Mouse (Mus musculus): Measurements from ENCODE around the gene Adcy1. TPM values are rescaled to one million over a fixed set of nuclear protein-coding genes. Genes with fewer than 3 reads are reported as not detected.

The Adcy1 gene
- polyA plus RNA-seq, 1 experiment from 2014 or later, result 11.1 TPM

DNA sequence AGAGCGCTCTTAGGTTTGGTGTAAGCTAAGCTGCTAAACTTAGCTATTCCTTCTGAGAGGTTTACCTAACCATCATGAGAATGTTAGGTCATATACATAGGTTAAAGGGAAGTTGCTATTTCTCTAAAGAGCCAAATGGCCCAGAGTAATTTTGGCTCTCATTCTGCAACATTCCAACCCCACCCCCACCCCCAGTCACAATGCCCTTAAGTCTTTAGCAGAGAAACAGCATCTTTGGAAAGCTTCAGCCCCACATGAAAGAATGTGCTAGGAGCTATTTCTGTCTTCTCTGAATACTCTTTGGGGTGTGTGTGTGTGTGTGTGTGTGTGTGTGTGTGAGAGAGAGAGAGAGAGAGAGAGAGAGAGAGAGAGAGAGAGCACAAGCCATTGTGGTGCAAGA, 20.6 kb downstream of the Adcy1 start:
- H3K27me3 ChIP-seq (replicated peaks; ENCODE audit: control insufficient read depth, insufficient read depth, low read length), result no peaks in the 10 kb centered on the region
- no peak overlapping the region for H3K9ac ChIP-seq (replicated peaks; ENCODE audit: low read depth, low read length)
- no peak overlapping the region for H3K4me2 ChIP-seq (ENCODE audit: low read length)
- WGBS, result 94% methylated on average over 1 of the region's 1 CpGs
- H3K36me3 ChIP-seq (ENCODE audit: control insufficient read depth, insufficient read depth), result no peaks in the 10 kb centered on the region
- H3K9me3 ChIP-seq (ENCODE audit: control insufficient read depth, low read length), result no peaks in the 10 kb centered on the region
- no peaks in the 10 kb centered on the region for H3K4me1 ChIP-seq (replicated peaks; ENCODE audit: control insufficient read depth, insufficient read depth, low read length)
- no peak overlapping the region for H3K27ac ChIP-seq (ENCODE audit: low read length)
- no peak overlapping the region for H3K4me3 ChIP-seq (replicated peaks; ENCODE audit: low read length)
- ATAC-seq, result no peak

DNA sequence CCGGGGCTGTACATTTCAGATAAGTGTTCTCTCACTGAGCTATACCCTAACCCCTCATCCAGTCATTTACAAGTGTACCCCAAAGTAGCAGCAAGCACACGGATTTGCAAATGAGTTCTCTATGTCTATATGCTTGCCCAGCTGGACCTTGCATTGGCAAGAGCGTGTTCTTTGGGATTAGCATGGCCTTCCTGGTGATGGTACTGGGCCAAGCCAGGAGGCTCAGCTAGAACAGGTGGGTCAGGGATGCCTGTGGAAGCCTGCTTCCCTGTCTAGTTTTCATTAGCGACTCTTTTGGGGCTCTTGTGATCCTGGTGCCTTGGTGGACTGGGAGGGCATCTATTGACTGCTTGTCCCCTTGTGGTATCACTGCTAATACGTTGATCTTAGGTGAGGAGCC, 21.9 kb downstream of the Adcy1 start:
- 91% methylated on average over 5 of the region's 5 CpGs for WGBS

DNA sequence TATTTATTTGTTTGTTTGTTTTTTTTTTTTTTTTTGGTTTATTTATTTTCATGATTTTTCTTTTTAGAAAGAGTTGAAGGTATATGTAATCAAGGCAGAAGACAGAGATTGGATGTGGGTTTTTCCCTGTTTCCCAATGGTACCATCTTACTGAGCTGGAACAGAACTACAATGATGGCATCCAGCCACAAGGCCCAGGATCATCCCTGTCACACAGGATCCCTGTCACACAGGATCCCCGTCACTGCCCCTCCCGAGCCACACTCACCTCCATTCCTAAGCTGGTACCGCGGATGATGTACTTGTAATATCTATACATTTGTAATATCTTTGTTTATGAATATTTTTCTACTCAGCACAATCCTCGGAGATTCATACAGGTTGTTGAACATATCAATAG, 27.8 kb downstream of the Adcy1 start:
- WGBS, result 93% methylated on average over 5 of the region's 5 CpGs
- no peaks in the 10 kb centered on the region for H3K4me1 ChIP-seq (replicated peaks; ENCODE audit: control insufficient read depth, insufficient read depth, low read length)
- ATAC-seq, result no peak
- no peak overlapping the region for H3K9ac ChIP-seq (replicated peaks; ENCODE audit: low read depth, low read length)
- no peak overlapping the region for H3K4me2 ChIP-seq (ENCODE audit: low read length)
- H3K27me3 ChIP-seq (replicated peaks; ENCODE audit: control insufficient read depth, insufficient read depth, low read length), result no peaks in the 10 kb centered on the region
- H3K4me3 ChIP-seq (replicated peaks; ENCODE audit: low read length), result no peak overlapping the region
- no peaks in the 10 kb centered on the region for H3K9me3 ChIP-seq (ENCODE audit: control insufficient read depth, low read length)
- no peaks in the 10 kb centered on the region for H3K36me3 ChIP-seq (ENCODE audit: control insufficient read depth, insufficient read depth)
- no peak overlapping the region for H3K27ac ChIP-seq (ENCODE audit: low read length)

More for the DNA sequence above, 21.9 kb downstream of the Adcy1 start:
- ATAC-seq, result no peak
- H3K36me3 ChIP-seq (ENCODE audit: control insufficient read depth, insufficient read depth), result no peaks in the 10 kb centered on the region
- H3K27me3 ChIP-seq (replicated peaks; ENCODE audit: control insufficient read depth, insufficient read depth, low read length), result no peaks in the 10 kb centered on the region
- no peak overlapping the region for H3K4me3 ChIP-seq (replicated peaks; ENCODE audit: low read length)
- H3K4me2 ChIP-seq (ENCODE audit: low read length), result no peak overlapping the region
- no peaks in the 10 kb centered on the region for H3K9me3 ChIP-seq (ENCODE audit: control insufficient read depth, low read length)
- no peak overlapping the region for H3K9ac ChIP-seq (replicated peaks; ENCODE audit: low read depth, low read length)
- no peaks in the 10 kb centered on the region for H3K4me1 ChIP-seq (replicated peaks; ENCODE audit: control insufficient read depth, insufficient read depth, low read length)
- H3K27ac ChIP-seq (ENCODE audit: low read length), result no peak overlapping the region

DNA sequence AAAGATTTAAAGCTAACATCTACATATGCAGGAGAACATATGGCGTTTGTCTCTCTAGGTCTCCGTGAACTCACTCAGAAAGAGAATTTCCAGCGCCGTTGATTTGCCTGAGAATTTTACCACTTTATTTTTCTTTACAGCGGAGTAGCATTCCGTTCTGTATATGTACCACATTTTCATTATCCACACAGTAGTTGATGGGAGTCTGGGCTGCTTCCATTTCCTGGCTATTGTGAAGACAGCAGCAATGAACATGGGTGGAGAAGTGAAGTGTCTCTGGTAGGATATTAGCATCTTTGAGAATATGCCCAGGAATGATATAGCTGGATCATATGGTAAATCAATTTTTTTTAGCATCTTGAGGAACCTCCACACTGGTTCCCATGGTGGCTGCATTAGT, 31.6 kb downstream of the Adcy1 start:
- H3K27me3 ChIP-seq (replicated peaks; ENCODE audit: control insufficient read depth, insufficient read depth, low read length), result no peaks in the 10 kb centered on the region
- no peak for ATAC-seq
- no peaks in the 10 kb centered on the region for H3K36me3 ChIP-seq (ENCODE audit: control insufficient read depth, insufficient read depth)
- no peak overlapping the region for H3K4me3 ChIP-seq (replicated peaks; ENCODE audit: low read length)
- no peak overlapping the region for H3K4me2 ChIP-seq (ENCODE audit: low read length)
- H3K9ac ChIP-seq (replicated peaks; ENCODE audit: low read depth, low read length), result no peak overlapping the region
- no peak overlapping the region for H3K27ac ChIP-seq (ENCODE audit: low read length)
- H3K4me1 ChIP-seq (replicated peaks; ENCODE audit: control insufficient read depth, insufficient read depth, low read length), result no peaks in the 10 kb centered on the region
- 87% methylated on average over 6 of the region's 6 CpGs for WGBS
- H3K9me3 ChIP-seq (ENCODE audit: control insufficient read depth, low read length), result no peaks in the 10 kb centered on the region

DNA sequence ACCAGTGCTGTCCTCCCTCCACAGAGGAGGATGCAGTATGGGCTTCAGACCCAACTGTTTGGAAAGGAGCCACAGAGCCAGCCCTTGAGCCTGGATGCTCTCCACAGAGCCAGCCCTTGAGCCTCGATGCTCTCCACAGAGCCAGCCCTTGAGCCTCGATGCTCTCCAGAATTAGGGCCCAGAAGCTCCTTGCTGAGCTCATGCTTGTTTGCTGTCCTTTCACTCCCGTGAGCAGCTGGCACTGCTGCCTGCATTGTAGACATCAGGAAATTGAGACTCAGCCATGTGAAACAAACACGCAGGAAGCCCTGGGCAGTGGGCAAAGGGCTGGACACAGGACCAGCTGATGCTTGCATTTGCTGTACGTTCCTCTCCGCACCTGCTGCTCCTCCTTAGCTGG, 38.4 kb downstream of the Adcy1 start:
- Histone ChIP-seq H3K9ac (replicated peaks; ENCODE audit: low read depth, low read length) (no peak overlapping the region), H3K27ac (ENCODE audit: low read length) (no peak overlapping the region), H3K4me1 (replicated peaks; ENCODE audit: control insufficient read depth, insufficient read depth, low read length) (no peaks in the 10 kb centered on the region), H3K27me3 (replicated peaks; ENCODE audit: control insufficient read depth, insufficient read depth, low read length) (no peaks in the 10 kb centered on the region), H3K4me2 (ENCODE audit: low read length) (no peak overlapping the region), H3K9me3 (ENCODE audit: control insufficient read depth, low read length) (peaks cover 3% of the 10 kb centered on the region; the same call in 1 of the 2 replicates), H3K36me3 (ENCODE audit: control insufficient read depth, insufficient read depth) (no peaks in the 10 kb centered on the region), H3K4me3 (replicated peaks; ENCODE audit: low read length) (no peak overlapping the region)
- 0 out of 2 replicates have a peak, but pooled peaks have one; percentile 15 for ATAC-seq
- WGBS, result 71% methylated on average over 6 of the region's 6 CpGs

DNA sequence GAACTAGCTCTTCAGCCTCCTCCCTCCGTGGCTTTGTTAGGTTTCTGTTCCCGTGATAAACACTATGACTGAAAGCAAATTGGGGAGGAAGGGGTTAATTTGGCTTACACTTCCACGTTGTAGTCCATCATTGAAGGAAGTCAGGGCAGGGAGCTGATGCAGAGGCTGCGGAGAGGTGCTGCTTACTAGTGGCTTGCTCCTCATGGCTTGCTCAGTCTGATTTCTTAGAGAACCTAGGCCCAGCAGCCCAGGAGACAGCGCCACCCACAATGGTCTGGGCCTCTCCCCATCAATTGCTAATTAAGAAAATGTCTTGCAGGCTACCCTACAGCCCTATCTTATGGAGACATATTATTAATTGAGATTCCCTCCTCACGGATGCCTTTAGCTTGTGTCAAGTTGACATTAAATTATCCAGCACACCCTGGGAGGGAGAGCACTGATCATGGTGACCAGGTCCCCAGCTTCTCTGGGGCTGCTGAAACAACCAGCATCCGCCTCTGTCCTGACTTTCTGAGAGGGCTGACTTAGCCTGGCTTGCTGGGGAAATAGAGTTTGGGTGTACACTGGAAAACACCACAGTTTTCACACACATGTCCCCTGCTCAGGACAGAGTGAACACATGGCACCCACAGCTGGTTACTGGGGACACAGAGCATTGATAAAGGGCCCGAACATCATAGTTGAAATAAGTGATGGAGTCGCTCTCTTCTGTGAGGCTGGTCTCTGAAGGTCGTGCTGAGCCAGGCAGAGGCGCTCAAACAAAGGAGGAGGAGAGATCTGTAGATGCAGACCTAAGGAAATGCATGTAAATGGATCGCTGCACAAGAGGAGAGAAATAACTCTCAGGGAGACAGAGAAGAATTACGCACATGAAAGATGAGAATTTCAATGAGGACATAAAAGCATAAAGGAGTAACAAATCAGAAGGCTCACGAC, 39.2 kb downstream of the Adcy1 start:
- Histone ChIP-seq H3K27me3 (replicated peaks; ENCODE audit: control insufficient read depth, insufficient read depth, low read length) (no peaks in the 10 kb centered on the region), H3K9ac (replicated peaks; ENCODE audit: low read depth, low read length) (no peak overlapping the region), H3K4me3 (replicated peaks; ENCODE audit: low read length) (no peak overlapping the region), H3K9me3 (ENCODE audit: control insufficient read depth, low read length) (peaks cover 3% of the 10 kb centered on the region; the same call in 1 of the 2 replicates), H3K4me2 (ENCODE audit: low read length) (no peak overlapping the region), H3K4me1 (replicated peaks; ENCODE audit: control insufficient read depth, insufficient read depth, low read length) (no peaks in the 10 kb centered on the region), H3K36me3 (ENCODE audit: control insufficient read depth, insufficient read depth) (no peaks in the 10 kb centered on the region), H3K27ac (ENCODE audit: low read length) (no peak overlapping the region)
- 60% methylated on average over 14 of the region's 14 CpGs for WGBS
- no peak for ATAC-seq

DNA sequence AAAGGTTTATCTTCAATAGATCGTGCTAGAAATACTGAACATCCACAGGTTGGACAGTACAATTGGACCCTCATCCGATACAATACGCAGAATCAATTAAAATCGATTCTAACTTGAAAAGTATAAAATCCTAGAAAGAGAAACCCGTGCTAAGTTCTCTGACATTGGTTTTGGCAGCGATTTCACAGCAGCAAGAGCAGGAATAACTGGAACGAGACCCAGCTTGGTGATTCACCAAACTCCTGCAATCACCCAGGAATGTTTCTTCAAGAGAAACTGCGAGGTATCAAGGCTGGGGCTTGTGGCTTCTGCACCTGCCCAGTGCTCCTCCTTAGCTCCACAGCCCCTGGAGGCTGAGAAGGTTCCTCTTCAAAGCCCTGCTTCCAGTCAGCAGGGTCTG, 42.0 kb downstream of the Adcy1 start:
- WGBS, result 92% methylated on average over 8 of the region's 8 CpGs
- Histone ChIP-seq H3K9me3 (ENCODE audit: control insufficient read depth, low read length) (peaks cover 3% of the 10 kb centered on the region; the same call in 1 of the 2 replicates), H3K27ac (ENCODE audit: low read length) (no peak overlapping the region), H3K36me3 (ENCODE audit: control insufficient read depth, insufficient read depth) (no peaks in the 10 kb centered on the region), H3K27me3 (replicated peaks; ENCODE audit: control insufficient read depth, insufficient read depth, low read length) (no peaks in the 10 kb centered on the region), H3K4me2 (ENCODE audit: low read length) (no peak overlapping the region), H3K9ac (replicated peaks; ENCODE audit: low read depth, low read length) (no peak overlapping the region), H3K4me1 (replicated peaks; ENCODE audit: control insufficient read depth, insufficient read depth, low read length) (no peaks in the 10 kb centered on the region), H3K4me3 (replicated peaks; ENCODE audit: low read length) (no peak overlapping the region)
- no peak for ATAC-seq

DNA sequence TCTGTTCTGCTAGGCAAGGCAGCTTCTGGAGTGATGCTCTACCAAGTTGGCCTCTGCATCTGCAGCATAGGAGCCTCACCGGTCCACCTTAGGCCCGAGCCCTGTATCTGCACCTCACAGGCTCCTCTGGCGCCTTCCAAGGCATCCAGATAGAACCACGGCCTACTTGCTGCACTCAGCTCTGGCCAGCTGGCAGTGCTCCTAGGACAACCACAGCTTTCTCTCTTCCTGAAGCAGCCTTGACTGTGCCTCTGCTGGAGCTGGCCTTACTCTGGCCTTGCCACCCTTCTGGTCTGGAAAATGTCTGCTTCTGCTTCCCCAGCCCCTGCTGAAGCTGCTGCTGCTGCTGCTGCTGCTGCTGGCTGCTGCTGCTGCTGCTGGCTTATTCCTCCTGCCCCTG, 45.8 kb downstream of the Adcy1 start:
- no peak for ATAC-seq
- Histone ChIP-seq H3K9me3 (ENCODE audit: control insufficient read depth, low read length) (peaks cover 3% of the 10 kb centered on the region; the same call in 1 of the 2 replicates), H3K4me1 (replicated peaks; ENCODE audit: control insufficient read depth, insufficient read depth, low read length) (no peaks in the 10 kb centered on the region), H3K27me3 (replicated peaks; ENCODE audit: control insufficient read depth, insufficient read depth, low read length) (no peaks in the 10 kb centered on the region), H3K4me2 (ENCODE audit: low read length) (no peak overlapping the region), H3K9ac (replicated peaks; ENCODE audit: low read depth, low read length) (no peak overlapping the region), H3K36me3 (ENCODE audit: control insufficient read depth, insufficient read depth) (no peaks in the 10 kb centered on the region), H3K4me3 (replicated peaks; ENCODE audit: low read length) (no peak overlapping the region), H3K27ac (ENCODE audit: low read length) (no peak overlapping the region)
- 93% methylated on average over 4 of the region's 4 CpGs for WGBS

DNA sequence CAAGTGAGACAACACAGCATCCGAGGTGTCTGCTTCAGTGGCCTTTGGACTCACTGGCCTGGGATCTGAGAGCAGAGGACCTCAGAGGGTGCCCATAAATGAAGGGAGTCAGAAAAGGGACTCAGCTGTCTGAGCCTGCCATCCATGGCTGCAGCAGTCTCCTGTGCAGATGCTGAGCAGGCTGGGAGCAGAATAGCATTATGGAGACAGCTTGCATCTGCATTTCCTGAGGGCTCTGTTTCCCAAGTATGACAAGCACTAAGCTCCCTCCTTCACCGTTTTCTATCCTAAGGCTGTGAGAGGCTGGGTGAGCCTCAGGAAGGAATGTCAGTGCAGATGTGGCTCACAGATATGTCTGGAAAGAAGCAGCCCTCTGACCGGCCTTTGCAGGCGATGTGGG, 49.8 kb downstream of the Adcy1 start:
- H3K4me2 ChIP-seq (ENCODE audit: low read length), result no peak overlapping the region
- H3K9ac ChIP-seq (replicated peaks; ENCODE audit: low read depth, low read length), result no peak overlapping the region
- H3K27ac ChIP-seq (ENCODE audit: low read length), result no peak overlapping the region
- 84% methylated on average over 4 of the region's 4 CpGs for WGBS
- no peaks in the 10 kb centered on the region for H3K9me3 ChIP-seq (ENCODE audit: control insufficient read depth, low read length)
- ATAC-seq, result no peak
- no peak overlapping the region for H3K4me3 ChIP-seq (replicated peaks; ENCODE audit: low read length)
- no peaks in the 10 kb centered on the region for H3K4me1 ChIP-seq (replicated peaks; ENCODE audit: control insufficient read depth, insufficient read depth, low read length)
- no peaks in the 10 kb centered on the region for H3K27me3 ChIP-seq (replicated peaks; ENCODE audit: control insufficient read depth, insufficient read depth, low read length)
- no peaks in the 10 kb centered on the region for H3K36me3 ChIP-seq (ENCODE audit: control insufficient read depth, insufficient read depth)

Measured in forebrain, embryonic 16.5 days (tissue).